Mouse (Mus musculus) embryo, embryonic 9.5 days (tissue): Measurements from ENCODE around the gene Grm8.

Source experiments
- DNase-seq: peaks from one replicate; pipeline ENCODE4 v3.0.0-alpha.2; 2017; ENCODE audit errors: extremely low spot score

Gene Grm8

GRCm38 (mm10) chr6:27239968-27240367, 895.0 kb downstream of the Grm8 start:
- DNase-seq, result no peak
